Mouse (Mus musculus) liver, embryonic 13.5 days (tissue): ENCODE measurements around the gene Msantd3. TPM values are rescaled to one million over a fixed set of nuclear protein-coding genes. Genes with fewer than 3 reads are reported as not detected.

Experiments used
- polyA plus RNA-seq: library from polyadenylated mRNA; unstranded; fragments of >200 nt; fragmentation: Nextera tagmentation; extraction: Ambion mirVana; gene quantifications from 2 replicates; pipeline ENCODE4 v1.2.1, GENCODE M21; 2015

Gene Msantd3
- polyA plus RNA-seq, 1 experiment from 2014 or later, result 3.3 TPM

Other genes with a start within 250 kb of the Msantd3 start
- 20.3 and 28.7 TPM in 2 replicates for gene Tex10, start 66.5 kb upstream of the Msantd3 start, polyA plus RNA-seq
- gene Tmeff1, start 45.2 kb downstream of the Msantd3 start, polyA plus RNA-seq, result 2.5 and 2.6 TPM in 2 replicates
- gene Cavin4, start 123.6 kb downstream of the Msantd3 start, polyA plus RNA-seq, result 0.08 and 0.12 TPM in 2 replicates